Mouse (Mus musculus) fibroblast of lung, adult 2 months (primary cell): ENCODE measurements around the gene Hs6st1.

Experiments
- DNase-seq: peaks from one replicate; pipeline ENCODE4 v3.0.0-alpha.2; 2011; ENCODE audit warnings: low read depth

Hs6st1 gene

DNA sequence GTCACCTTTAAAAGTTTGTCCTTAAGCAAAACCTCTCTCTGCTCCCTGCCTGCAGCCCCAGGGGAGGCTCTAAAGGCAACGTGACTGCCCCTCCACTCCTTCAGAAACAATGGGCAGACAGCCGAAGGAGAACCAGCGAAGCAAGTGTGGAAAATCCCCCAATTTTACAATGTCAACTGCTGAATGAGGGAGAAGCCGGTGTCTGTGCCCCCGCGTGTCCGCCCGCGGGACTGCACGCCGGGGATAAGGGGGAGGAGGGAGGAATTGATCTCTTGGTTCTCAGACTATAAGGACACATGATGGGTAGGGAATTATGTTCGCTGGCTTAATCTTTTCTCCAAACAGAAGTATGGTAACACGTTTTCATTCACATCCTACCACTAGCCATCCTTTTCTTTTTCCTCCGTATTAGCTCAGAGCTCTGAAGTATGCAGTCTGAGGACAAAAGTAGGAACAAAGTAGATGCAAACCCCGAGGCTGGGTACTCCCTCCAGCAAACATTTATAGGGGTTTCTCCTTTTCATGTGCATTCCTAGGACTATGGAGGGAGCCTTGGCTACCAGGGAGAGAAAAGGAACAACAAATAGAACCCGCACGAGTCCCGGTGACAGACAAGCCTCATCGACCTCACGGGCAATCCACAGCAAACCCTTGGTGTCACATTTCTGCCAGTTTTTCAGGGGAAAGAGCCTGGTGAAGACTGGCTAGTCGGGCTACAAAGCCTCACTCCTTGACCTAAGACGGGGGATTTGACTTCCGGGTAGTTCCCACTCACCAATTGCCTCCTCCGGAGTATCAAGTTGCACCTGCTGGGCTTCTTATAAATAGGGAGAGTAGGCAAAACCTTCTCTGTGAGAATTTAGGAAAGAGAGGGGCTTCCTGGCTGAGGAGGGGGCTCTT lies 3.1 kb upstream of the Hs6st1 start:
- DNase-seq, result peak; percentile 78

- DNase-seq, result no peak
These were observed 2.4 kb upstream of the Hs6st1 start for GRCm38 (mm10) chr1:36065761-36066150.

- no peak for DNase-seq
These were observed 1.8 kb upstream of the Hs6st1 start for GRCm38 (mm10) chr1:36066216-36066980.

- DNase-seq, result no peak
These were observed 999 bp upstream of the Hs6st1 start for GRCm38 (mm10) chr1:36067201-36067600.

DNA sequence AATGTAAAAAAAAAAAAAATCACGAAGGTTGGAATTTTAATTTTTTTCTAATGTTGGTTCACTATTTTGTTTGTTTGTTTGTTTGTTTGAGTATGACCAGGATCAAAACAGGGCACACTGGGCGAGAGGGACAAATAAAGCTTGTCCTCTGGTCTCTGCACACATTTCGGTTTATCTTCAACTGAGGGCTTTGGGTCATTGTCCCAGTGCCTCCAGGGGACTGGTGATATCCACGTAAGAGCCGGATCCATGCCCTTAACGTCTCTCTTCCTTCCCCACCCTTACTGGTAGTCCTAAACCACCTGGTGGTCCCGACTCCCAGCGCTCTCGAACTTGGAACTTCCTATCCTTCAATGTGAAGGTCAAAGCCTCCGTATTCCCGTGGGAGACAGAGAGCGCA lies 589 bp upstream of the Hs6st1 start:
- DNase-seq, result no peak

GRCm38 (mm10) chr1:36068531-36069120 lies 426 bp downstream of the Hs6st1 start:
- DNase-seq, result no peak

DNA sequence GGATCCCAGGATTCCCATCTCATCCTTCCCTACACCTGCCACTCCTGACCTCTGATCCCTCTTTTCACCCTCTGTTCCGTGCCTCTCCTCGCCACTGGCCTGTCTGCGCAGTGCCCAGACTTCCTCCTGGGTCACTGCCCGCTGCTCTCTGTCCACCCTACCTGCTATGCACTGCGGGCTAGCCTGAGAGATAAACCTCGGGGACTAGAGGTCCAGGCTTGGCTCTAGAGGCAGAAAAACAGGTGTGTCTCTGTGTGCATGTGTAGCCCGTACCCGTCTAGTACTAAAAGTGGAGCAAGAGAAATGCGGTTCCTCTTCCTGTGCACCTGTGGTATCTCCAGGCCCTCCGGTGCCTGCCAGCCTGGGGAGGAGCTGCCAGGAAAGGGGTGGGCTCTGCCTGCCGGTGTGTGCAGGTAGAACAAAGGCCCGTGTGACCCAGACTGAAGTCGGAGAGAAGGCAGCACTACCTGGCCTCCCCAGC lies 1.1 kb downstream of the Hs6st1 start:
- no peak for DNase-seq

DNA sequence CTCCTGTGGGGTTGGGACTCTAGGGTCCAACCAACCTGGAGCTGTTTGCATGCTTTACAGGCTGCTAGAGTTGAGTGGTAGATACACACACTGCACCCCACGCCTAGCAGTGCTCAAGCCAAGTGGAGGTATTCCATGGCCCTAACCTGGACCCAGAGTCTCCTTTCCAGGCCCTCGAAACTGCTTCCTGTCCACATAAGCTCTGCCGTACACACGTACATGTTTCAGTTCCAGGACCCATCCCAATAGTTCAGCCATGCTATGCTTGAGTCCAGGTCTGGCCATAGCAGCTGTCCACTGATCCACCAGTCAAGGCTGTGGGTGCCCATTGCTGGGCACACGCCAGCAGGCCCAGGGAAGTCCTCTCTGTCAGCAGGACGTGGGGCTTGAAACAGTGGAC lies 2.0 kb downstream of the Hs6st1 start:
- no peak for DNase-seq

DNA sequence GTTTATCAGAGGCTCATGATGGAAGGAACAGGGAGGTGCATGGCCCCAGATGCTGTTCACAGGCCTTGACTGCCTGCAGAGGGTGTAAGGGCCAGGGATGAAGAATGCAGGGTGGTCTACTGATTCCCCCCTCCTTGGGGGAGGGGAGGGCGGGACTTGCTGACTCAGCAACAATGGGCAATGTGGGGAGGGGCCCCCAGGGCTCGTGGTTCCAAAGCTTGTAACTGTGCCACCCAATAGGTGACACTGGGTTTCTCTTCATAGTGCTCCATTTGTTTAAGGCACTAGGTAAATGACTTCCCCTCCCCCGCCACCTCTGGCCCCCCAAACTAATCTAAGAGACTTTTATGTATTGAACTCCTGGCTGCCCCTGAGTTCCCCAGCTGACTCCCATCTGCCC lies 2.5 kb downstream of the Hs6st1 start:
- DNase-seq, result no peak

- no peak for DNase-seq
These were observed 3.0 kb downstream of the Hs6st1 start for GRCm38 (mm10) chr1:36071176-36071575.

GRCm38 (mm10) chr1:36071611-36072010 lies 3.4 kb downstream of the Hs6st1 start:
- DNase-seq, result no peak

- no peak for DNase-seq
These were observed 4.7 kb downstream of the Hs6st1 start for GRCm38 (mm10) chr1:36072588-36073556.

- DNase-seq, result no peak
These were observed 5.4 kb downstream of the Hs6st1 start for GRCm38 (mm10) chr1:36073566-36073965.

DNA sequence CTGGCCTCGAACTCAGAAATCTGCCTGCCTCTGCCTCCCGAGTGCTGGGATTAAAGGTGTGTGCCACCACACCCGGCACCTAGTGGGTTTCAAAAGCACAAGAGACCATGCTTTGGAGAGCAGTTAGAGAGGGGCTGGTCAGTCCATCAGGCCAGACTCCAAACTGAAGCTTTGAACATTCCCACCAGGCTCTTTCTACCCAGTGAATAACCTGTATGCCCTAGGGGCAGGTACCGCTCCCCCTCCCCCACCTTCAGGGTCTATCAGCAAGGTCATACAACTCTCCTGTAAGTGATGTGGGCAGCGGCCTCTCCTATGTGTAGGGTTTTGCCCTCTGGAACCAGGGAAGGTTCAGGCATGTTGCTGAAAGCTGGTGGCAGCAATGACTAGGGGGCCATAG lies 6.0 kb downstream of the Hs6st1 start:
- no peak for DNase-seq

GRCm38 (mm10) chr1:36074968-36075367 lies 6.8 kb downstream of the Hs6st1 start:
- no peak for DNase-seq

DNA sequence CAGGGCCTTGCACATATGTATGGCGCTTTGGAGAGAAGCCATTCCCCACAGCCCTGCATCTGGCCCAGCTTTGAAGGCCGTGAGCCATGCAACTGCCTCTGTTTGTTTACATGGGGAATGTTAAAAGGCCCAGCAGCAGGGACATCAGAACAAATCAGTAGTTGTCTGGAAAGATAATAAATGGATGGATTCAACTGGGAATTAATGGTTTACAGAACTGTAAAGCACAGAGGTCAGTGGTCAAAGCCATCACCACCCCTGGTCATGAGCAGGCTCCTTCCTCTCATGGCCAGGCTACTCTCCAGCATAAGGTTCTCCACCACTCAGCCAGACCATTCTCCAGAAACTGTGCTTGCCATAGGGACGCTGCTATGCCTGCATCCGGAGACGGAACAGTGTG lies 7.5 kb downstream of the Hs6st1 start:
- no peak for DNase-seq

DNA sequence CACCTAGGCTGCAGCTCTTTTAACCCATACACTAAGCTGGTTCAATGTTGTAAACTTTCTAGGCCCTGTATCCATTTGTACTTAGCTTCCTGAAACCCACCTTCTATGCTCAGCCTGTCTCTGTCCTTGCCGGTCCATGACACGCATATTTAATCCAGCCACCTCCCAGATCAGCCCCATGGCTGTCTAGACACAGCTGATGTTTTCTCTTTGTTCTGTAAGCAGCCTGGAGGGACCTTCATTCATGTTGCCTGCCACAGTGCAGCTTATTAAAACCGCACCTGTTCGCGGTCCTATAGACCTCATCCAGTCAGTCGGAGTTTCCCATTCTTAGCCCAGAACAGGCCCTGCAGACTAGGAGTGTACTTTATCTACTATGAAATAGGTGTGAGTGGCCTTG lies 8.9 kb downstream of the Hs6st1 start:
- DNase-seq, result no peak

DNA sequence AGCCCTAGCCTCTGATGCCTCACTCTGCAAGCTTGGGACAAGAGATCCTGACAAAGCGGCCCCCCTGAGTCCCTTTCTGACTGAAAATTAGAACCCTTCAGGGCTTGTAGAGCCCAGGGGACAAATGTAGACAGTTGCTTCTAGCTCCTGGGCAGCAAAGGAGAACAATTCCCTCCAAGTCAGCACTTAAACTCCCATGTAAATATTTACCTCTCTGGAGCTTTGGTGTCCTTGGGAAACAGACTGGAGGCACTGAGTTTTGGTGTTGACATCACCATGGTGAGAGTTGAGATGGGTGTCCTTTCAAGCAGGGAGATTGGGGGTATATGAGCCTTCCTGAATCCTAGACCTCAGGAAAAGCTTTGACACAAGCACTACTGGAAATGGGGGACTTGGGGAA lies 10.1 kb downstream of the Hs6st1 start:
- DNase-seq, result no peak

DNA sequence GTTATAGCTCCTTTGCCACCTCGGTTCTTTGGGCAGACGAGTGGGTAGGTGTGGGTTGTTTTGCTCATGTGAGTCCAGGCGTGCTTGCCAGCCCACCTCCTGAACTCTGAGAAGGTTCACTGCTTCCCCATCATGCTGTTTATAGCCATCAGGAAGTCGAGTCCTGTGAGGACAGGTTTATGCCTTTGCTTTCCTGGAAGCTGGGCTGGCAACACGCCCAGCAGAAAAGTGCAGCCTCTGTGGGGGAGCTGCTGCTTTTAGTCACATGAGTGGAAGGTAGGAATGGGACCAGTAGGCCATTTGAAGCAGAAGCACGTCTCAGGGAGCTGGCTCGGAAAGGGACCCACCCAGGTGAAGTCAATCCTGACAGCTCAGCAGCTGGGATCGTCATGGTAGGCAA lies 11.5 kb downstream of the Hs6st1 start:
- no peak for DNase-seq

GRCm38 (mm10) chr1:36080974-36081373 lies 12.8 kb downstream of the Hs6st1 start:
- DNase-seq, result no peak

DNA sequence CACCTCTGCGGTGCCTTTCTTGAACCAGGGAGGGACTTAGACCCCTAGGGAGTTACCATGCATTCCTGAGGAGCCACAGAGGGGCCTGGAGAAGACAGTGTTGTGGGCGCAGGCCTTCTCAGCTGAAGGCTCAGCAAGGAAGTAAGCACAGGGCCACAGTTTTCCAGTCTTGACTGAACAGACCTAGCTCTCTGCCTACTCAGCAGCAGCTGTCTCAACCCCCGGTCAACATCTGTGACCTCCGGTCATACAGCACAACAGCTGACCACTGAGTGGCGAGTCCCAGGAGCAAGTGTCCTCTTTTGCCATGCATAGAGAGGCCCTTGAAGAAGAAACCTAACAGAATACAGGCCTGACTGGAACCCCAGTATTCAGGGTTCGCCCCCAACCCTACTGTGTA lies 14.0 kb downstream of the Hs6st1 start:
- DNase-seq, result no peak

DNA sequence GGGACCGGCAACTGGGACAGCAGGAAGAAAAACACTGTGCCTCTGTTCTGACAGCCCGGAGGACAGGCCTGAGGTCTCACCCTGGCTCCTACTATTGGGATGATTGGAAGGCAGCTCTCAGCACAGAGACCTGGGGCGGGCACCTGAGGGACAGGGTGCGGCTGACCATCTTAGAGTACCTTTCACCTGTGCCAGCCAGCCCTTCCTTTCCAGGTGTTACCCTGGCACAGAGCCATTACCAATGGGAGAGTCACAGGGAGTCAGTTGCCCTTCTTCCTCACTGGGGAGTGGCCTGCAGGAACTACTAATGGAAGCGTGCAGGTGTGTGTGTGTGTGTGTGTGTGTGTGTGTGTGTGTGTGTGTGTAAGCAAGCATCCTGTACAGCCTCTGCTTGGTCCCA lies 15.4 kb downstream of the Hs6st1 start:
- no peak for DNase-seq
